Mouse (Mus musculus): ENCODE results near the gene Spon1.
A peak's percentile ranks its signal among the peaks of the same experiment; 100 is the strongest.

Gene Spon1

GRCm38 (mm10) chr7:113778546-113778945 is 12.7 kb downstream of the Spon1 start:
- DNase-seq (ENCODE audit: low spot score in 2 of 2) = no peak

- DNase-seq (ENCODE audit: low spot score in 2 of 2) = no peak
Measured at GRCm38 (mm10) chr7:113780286-113780685, 14.5 kb downstream of the Spon1 start.

DNA sequence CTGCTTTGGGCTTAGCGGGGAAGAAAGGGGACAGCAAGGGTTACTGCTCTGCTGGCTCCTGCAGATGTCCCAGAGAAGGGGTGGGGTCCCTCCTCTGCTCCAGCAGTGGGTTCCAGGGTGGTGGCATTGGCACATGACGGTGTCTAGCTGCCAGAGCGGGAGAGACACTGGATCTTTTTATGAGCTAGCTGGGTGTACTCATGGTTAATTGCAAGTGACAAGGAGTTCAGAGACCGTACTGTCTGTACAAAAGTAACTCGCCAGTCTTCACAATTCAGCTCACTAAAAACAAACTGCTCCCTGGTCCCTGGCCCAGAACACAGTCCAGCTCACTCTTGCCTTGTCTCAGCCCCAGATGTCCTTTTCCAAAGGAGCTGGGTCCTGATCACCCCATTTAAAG is 26.2 kb downstream of the Spon1 start:
- DNase-seq (ENCODE audit: low spot score in 2 of 2) = no peak

- DNase-seq (ENCODE audit: low spot score in 2 of 2) = no peak
Measured at GRCm38 (mm10) chr7:113792871-113793270, 27.1 kb downstream of the Spon1 start.

GRCm38 (mm10) chr7:113795209-113795608 is 29.4 kb downstream of the Spon1 start:
- no peak for DNase-seq (ENCODE audit: low spot score in 2 of 2)

GRCm38 (mm10) chr7:113797134-113797533 is 31.3 kb downstream of the Spon1 start:
- DNase-seq (ENCODE audit: low spot score in 2 of 2) = no peak

- DNase-seq (ENCODE audit: low spot score in 2 of 2) = no peak
Measured at GRCm38 (mm10) chr7:113798605-113799255, 32.9 kb downstream of the Spon1 start.

GRCm38 (mm10) chr7:113809781-113810180 is 44.0 kb downstream of the Spon1 start:
- no peak for DNase-seq (ENCODE audit: low spot score in 2 of 2)

GRCm38 (mm10) chr7:113811376-113812158 is 45.8 kb downstream of the Spon1 start:
- DNase-seq (ENCODE audit: low spot score in 2 of 2) = no peak

GRCm38 (mm10) chr7:113814101-113814779 is 48.4 kb downstream of the Spon1 start:
- no peak for DNase-seq (ENCODE audit: low spot score in 2 of 2)

- no peak for DNase-seq (ENCODE audit: low spot score in 2 of 2)
Measured at GRCm38 (mm10) chr7:113815726-113816125, 49.9 kb downstream of the Spon1 start.

DNA sequence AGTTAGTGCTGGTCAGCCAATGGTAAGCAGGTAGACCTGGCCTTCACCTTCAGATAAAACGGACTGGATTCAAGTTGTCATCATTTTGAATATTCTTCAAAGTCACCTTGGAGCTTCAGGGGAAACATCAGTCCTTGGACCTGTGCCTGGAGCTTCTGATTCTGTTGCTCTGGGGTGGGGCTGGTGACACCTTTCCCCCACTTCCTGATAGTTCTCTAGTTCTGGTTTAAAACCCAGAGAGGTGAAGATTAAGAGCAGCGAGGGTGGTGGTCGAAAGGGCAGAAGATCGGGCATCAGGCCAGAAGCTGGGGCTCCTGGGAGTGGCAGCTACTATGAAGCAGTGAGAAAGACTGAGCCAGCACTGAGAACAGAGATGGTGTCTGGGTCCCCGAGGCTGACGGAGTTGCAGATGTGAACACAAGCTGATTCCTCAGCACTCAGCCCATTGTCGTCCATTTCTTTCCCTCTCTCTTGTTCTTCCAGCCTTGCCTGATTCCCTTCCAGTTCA is 51.1 kb downstream of the Spon1 start:
- DNase-seq (ENCODE audit: low spot score in 2 of 2) = no peak

GRCm38 (mm10) chr7:113818116-113818515 is 52.3 kb downstream of the Spon1 start:
- peak in 1 of 2 experiments; percentile 6 for DNase-seq (ENCODE audit: low spot score in 2 of 2)

GRCm38 (mm10) chr7:113820213-113820612 is 54.4 kb downstream of the Spon1 start:
- no peak for DNase-seq (ENCODE audit: low spot score in 2 of 2)

GRCm38 (mm10) chr7:113823026-113823425 is 57.2 kb downstream of the Spon1 start:
- DNase-seq (ENCODE audit: low spot score in 2 of 2) = no peak

GRCm38 (mm10) chr7:113824651-113825050 is 58.9 kb downstream of the Spon1 start:
- no peak for DNase-seq (ENCODE audit: low spot score in 2 of 2)

DNA sequence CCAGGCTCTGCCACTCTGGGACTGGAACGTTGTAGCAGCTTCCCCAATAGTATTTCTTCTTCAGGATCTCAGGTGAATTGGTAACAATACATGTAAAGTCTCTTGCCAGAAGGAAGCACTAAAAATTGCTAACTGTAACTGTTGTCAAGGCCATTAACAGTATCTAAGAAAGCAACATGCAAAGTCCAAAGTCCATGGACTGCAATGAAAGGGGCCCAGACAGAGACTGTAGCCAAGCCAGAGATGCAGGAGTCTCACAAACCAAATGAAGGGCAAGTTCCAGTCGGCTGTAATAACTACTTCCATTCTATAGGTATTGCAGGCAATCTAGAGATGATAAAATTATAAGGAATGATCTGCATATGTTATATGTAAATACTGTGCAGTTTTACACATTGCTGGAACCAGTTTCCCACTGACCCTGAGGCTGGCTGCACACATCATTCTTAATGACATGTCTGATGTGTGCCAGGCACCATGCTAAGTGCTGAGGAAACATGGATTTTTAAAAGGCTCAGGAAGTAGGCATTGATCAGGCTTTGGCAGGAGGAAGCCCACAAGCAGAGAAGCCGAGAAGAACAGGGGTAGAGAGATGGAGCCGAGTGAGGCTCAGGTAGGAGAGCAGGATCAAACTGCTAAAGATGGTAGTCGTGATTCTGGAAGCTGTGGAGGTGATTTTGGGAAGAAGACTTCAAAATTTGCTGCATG is 59.9 kb downstream of the Spon1 start:
- no peak for DNase-seq (ENCODE audit: low spot score in 2 of 2)

- no peak for DNase-seq (ENCODE audit: low spot score in 2 of 2)
Measured at GRCm38 (mm10) chr7:113826510-113826909, 60.7 kb downstream of the Spon1 start.

DNA sequence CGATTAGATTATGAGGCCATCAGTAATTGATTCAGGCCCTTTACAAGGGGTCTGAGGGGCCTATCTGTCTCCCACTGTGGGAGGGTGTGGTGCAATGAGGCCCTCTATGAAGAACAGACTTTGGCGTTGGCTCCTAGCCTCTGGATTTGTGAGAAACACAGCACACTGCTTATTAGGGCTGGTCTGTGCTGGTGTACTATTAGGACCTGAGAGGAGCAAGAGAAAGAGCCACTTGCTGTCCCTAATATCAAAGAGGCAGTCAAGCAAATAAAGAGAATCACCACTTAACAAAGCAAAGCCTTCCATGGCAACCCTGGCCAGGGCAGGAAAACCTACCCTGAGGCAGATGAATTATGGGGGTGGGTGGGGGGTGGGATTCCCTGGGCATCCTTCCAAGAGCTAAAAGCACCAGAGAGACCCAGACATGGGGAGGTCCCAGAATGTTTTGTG is 62.3 kb downstream of the Spon1 start:
- DNase-seq (ENCODE audit: low spot score in 2 of 2) = no peak

- no peak for DNase-seq (ENCODE audit: low spot score in 2 of 2)
Measured at GRCm38 (mm10) chr7:113828576-113828975, 62.8 kb downstream of the Spon1 start.

GRCm38 (mm10) chr7:113837151-113837550 is 71.4 kb downstream of the Spon1 start:
- DNase-seq (ENCODE audit: low spot score in 2 of 2) = no peak

DNA sequence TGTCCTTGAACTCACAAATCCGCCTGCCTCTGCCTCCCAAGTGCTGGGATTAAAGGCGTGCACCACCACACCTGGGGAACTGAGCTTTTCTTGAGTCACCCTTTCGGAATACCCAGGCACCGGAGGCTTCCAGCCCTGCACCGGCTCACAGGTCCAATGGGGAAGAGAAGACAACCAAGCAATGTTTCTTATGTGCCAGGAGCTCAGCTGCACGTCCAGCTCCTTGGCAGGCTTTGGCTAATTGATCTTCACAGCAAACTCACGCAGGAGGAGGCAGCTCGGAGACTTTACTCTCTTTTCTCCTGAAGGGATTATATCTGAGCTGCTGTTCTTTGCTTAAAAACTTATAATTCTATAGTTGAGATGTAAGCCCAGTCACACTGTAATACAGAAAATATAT is 73.6 kb downstream of the Spon1 start:
- DNase-seq (ENCODE audit: low spot score in 2 of 2) = no peak

Measured in spleen, postnatal 36 days (tissue).